Comparison of ENCODE assay signal across 17 mouse cellular contexts in genomic region chr1:134714166-134714565, GRCm38 (mm10).
A peak's percentile ranks its signal among the peaks of the same experiment; 100 is the strongest.
DNase-seq lines count a peak whose midpoint lies in the region; ATAC-seq and TF ChIP-seq lines count a peak whose summit lies in the region.
"Had no signal": no experiment of that assay in that cellular context is flagged by ENCODE, and none has a peak within 500 bp of the region (broad histone marks: within the 10 kb centered on the region; RNA-seq: fewer than 3 reads in every experiment).

No protein-coding gene starts in this region.

- peak; percentile 11; the same call in 1 of the 2 replicates for ATAC-seq in hindbrain, embryonic 12.5 days (ENCODE audit: low FRiP score)
- no peak for ATAC-seq in hindbrain, embryonic 14.5 days (ENCODE audit: low FRiP score)
- no peak for ATAC-seq in embryonic facial prominence, embryonic 12.5 days (ENCODE audit: insufficient number of reproducible peaks, insufficient read depth, low FRiP score, low TSS enrichment)
- ATAC-seq in CD4-positive, CD25-positive, alpha-beta regulatory T cell, adult 4 months, result no peak

- H3K9ac ChIP-seq in hindbrain, embryonic 12.5 days, result no peak overlapping the region
- no peak overlapping the region for H3K9ac ChIP-seq in hindbrain, embryonic 14.5 days
- no peak overlapping the region for H3K9ac ChIP-seq in embryonic facial prominence, embryonic 12.5 days
- H3K9ac ChIP-seq: limb, embryonic 15.5 days; liver, postnatal 0 days had no signal

- H3K27me3 ChIP-seq in hindbrain, embryonic 12.5 days, result peaks cover 19% of the 10 kb centered on the region
- peaks cover 9% of the 10 kb centered on the region for H3K27me3 ChIP-seq in hindbrain, embryonic 14.5 days (ENCODE audit: control insufficient read depth, insufficient read depth, low read length)
- H3K27me3 ChIP-seq in cerebellum, adult 2 months (ENCODE audit: control insufficient read depth, insufficient read depth, low read length), result no peaks in the 10 kb centered on the region
- H3K27me3 ChIP-seq in embryonic facial prominence, embryonic 12.5 days, result peaks cover 35% of the 10 kb centered on the region

- H3K27ac ChIP-seq in hindbrain, embryonic 12.5 days, result peak overlapping the region; percentile 83
- no peak overlapping the region for H3K27ac ChIP-seq in hindbrain, embryonic 14.5 days
- peak overlapping the region; percentile 83 for H3K27ac ChIP-seq in cerebellum, adult 2 months (ENCODE audit: insufficient read depth, low read length)
- peak overlapping the region; percentile 33; the same call in 1 of the 2 replicates for H3K27ac ChIP-seq in embryonic facial prominence, embryonic 12.5 days
- H3K27ac ChIP-seq: limb, embryonic 15.5 days; stomach, postnatal 0 days had no signal

- no peak overlapping the region for H3K4me3 ChIP-seq in hindbrain, embryonic 12.5 days
- H3K4me3 ChIP-seq in hindbrain, embryonic 14.5 days (replicated peaks; ENCODE audit: low read length), result no peak overlapping the region
- H3K4me3 ChIP-seq in cerebellum, adult 2 months (replicated peaks; ENCODE audit: insufficient read depth, low read depth, low read length), result no peak overlapping the region
- H3K4me3 ChIP-seq in embryonic facial prominence, embryonic 12.5 days, result no peak overlapping the region
- H3K4me3 ChIP-seq: erythroblast, embryonic 14.5 days; limb, embryonic 15.5 days; megakaryocyte, embryonic 14.5 days had no signal

- TF ChIP-seq POLR2A in cerebellum, adult 2 months (IDR thresholded peaks at IDR 0.05; ENCODE audit: borderline replicate concordance, insufficient read depth, low read length), result no peak

- no peak overlapping the region for H3K4me2 ChIP-seq in hindbrain, embryonic 12.5 days (replicated peaks)
- H3K4me2 ChIP-seq in hindbrain, embryonic 14.5 days (replicated peaks), result no peak overlapping the region
- no peak overlapping the region for H3K4me2 ChIP-seq in embryonic facial prominence, embryonic 12.5 days (replicated peaks)
- H3K4me2 ChIP-seq: limb, embryonic 15.5 days had no signal

- DNase-seq in embryo, embryonic 10 days (ENCODE audit: low spot score), result peak; percentile 34
- DNase-seq in embryo, embryonic 9.5 days (ENCODE audit: extremely low spot score), result no peak
- DNase-seq in hindbrain, embryonic 14.5 days (ENCODE audit: low spot score), result no peak
- peak in 1 of 2 experiments; percentile 66 for DNase-seq in cerebellum, adult 2 months
- DNase-seq in kidney, adult 11 months, result no peak
- DNase-seq: adrenal gland, adult 8-10 months; gastrocnemius, postnatal 14 days; kidney, adult 2 months; liver, postnatal 0 days; right cerebral cortex, postnatal 14 days had no signal

- no peaks in the 10 kb centered on the region for H3K9me3 ChIP-seq in hindbrain, embryonic 12.5 days (replicated peaks)
- no peaks in the 10 kb centered on the region for H3K9me3 ChIP-seq in hindbrain, embryonic 14.5 days (ENCODE audit: control insufficient read depth, low read length)
- H3K9me3 ChIP-seq in embryonic facial prominence, embryonic 12.5 days, result no peaks in the 10 kb centered on the region
- H3K9me3 ChIP-seq: limb, embryonic 15.5 days; megakaryocyte, embryonic 14.5 days had no signal

- H3K4me1 ChIP-seq in hindbrain, embryonic 12.5 days, result peaks cover 53% of the 10 kb centered on the region
- peaks cover 29% of the 10 kb centered on the region; the same call in 1 of the 2 replicates for H3K4me1 ChIP-seq in hindbrain, embryonic 14.5 days (replicated peaks; ENCODE audit: control insufficient read depth, insufficient read depth, low read length)
- peaks cover 69% of the 10 kb centered on the region for H3K4me1 ChIP-seq in cerebellum, adult 2 months (ENCODE audit: control insufficient read depth, insufficient read depth, low read length)
- peaks cover 13% of the 10 kb centered on the region; the same call in 1 of the 2 replicates for H3K4me1 ChIP-seq in embryonic facial prominence, embryonic 12.5 days

- H3K36me3 ChIP-seq in hindbrain, embryonic 12.5 days, result no peaks in the 10 kb centered on the region
- no peaks in the 10 kb centered on the region for H3K36me3 ChIP-seq in hindbrain, embryonic 14.5 days (replicated peaks; ENCODE audit: control insufficient read depth, insufficient read depth)
- H3K36me3 ChIP-seq in embryonic facial prominence, embryonic 12.5 days, result no peaks in the 10 kb centered on the region
- H3K36me3 ChIP-seq: limb, embryonic 15.5 days had no signal

- TF ChIP-seq CTCF in cerebellum, adult 2 months (IDR thresholded peaks at IDR 0.05; ENCODE audit: borderline replicate concordance, insufficient read depth, low read depth, low read length), result no peak

- WGBS in hindbrain, embryonic 12.5 days, result 40% methylated on average over 8 of the region's 8 CpGs
- 37% methylated on average over 8 of the region's 8 CpGs for WGBS in hindbrain, embryonic 14.5 days
- 25% methylated on average over 8 of the region's 8 CpGs for WGBS in cerebellum, adult 2 months
- 65% methylated on average over 8 of the region's 8 CpGs for WGBS in embryonic facial prominence, embryonic 12.5 days
